Mouse (Mus musculus): ENCODE results near the gene Btbd2. TPM values are rescaled to one million over a fixed set of nuclear protein-coding genes. Genes with fewer than 3 reads are reported as not detected.

Gene Btbd2
- polyA plus RNA-seq, 1 experiment from 2014 or later = 10.7 TPM

DNA sequence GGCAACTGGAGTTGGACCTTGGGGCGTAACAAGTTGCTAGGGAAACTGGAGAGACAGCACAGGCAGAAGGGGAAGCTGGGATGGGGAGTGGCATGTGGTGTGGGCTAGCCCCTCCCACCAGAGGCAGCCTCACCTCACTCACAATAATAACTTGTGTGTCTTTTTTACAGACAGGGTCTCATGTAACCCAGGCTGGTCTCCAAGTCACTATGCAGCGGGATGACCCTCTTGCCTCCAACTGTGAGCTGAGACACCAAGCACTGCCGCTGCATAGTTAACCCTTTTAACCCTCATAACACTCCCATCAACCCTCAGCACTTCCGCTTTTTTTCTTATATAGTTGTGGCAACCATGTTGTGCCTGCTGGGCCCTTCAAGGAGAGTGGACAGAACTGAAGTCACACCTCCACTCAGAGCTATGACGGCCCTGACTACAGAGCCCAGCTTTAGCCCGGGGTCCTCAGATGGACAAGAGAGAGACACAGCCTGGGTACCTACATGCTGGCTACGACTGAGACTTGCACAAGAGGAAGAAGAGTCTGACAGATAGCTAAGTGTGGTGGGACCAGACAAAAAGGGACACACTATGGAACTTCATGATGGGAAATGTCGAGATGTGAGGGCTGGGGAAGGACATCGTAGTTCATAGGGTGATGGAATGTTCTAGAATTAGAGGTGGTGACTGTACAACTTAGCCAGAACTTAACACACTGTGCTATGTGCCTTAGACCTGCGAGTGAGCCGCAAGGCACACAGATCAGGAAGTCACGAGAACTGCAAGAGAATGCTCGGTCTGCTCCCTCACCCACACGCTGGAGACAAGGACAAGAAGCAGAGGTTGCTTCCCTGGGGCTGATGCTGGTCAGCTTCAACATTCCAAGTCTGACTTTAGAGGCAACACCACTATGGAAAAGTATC, 35.6 kb upstream of the Btbd2 start:
- Histone ChIP-seq H3K9ac (replicated peaks) (no peak overlapping the region; the same call in 1 of the 2 replicates), H3K27me3 (ENCODE audit: insufficient read depth, low read length) (no peaks in the 10 kb centered on the region), H3K4me1 (ENCODE audit: insufficient read depth) (peaks cover 55% of the 10 kb centered on the region), H3K9me3 (ENCODE audit: low read length) (no peaks in the 10 kb centered on the region), H3K4me3 (ENCODE audit: low read depth, low read length) (no peak overlapping the region), H3K36me3 (replicated peaks; ENCODE audit: insufficient read depth, low read length) (peaks cover 31% of the 10 kb centered on the region), H3K27ac (ENCODE audit: low read depth) (peak overlapping the region; percentile 95), H3K4me2 (ENCODE audit: low read depth, low read length) (peak overlapping the region; percentile 42; the same call in 1 of the 2 replicates)
- 43% methylated on average over 14 of the region's 14 CpGs for whole genome bisulfite sequencing (ENCODE audit: insufficient replicate concordance)
- TF ChIP-seq CTCF (IDR thresholded peaks at IDR 0.05; ENCODE audit: low read depth) (no peak), EP300 (IDR thresholded peaks at IDR 0.05; ENCODE audit: low read depth) (no peak)
- DNase-seq (peak; percentile 57), ATAC-seq (peak; percentile 9; the same call in 1 of the 2 replicates)

- peak; percentile 91 for TF ChIP-seq CTCF (IDR thresholded peaks at IDR 0.05; ENCODE audit: low read depth)
- TF ChIP-seq EP300 (IDR thresholded peaks at IDR 0.05; ENCODE audit: low read depth) = no peak
- DNase-seq (peak; percentile 84), ATAC-seq (peak; percentile 69)
- Histone ChIP-seq H3K4me3 (ENCODE audit: low read depth, low read length) (no peak overlapping the region), H3K4me2 (ENCODE audit: low read depth, low read length) (no peak overlapping the region), H3K9ac (replicated peaks) (no peak overlapping the region), H3K27ac (ENCODE audit: low read depth) (no peak overlapping the region), H3K9me3 (ENCODE audit: low read length) (no peaks in the 10 kb centered on the region), H3K27me3 (ENCODE audit: insufficient read depth, low read length) (no peaks in the 10 kb centered on the region), H3K36me3 (replicated peaks; ENCODE audit: insufficient read depth, low read length) (peaks cover 44% of the 10 kb centered on the region), H3K4me1 (ENCODE audit: insufficient read depth) (peaks cover 29% of the 10 kb centered on the region)
- WGBS (ENCODE audit: insufficient replicate concordance) = 40% methylated on average over 5 of the region's 5 CpGs
Observed at GRCm38 (mm10) chr10:80687850-80688249, 31.0 kb upstream of the Btbd2 start.

DNA sequence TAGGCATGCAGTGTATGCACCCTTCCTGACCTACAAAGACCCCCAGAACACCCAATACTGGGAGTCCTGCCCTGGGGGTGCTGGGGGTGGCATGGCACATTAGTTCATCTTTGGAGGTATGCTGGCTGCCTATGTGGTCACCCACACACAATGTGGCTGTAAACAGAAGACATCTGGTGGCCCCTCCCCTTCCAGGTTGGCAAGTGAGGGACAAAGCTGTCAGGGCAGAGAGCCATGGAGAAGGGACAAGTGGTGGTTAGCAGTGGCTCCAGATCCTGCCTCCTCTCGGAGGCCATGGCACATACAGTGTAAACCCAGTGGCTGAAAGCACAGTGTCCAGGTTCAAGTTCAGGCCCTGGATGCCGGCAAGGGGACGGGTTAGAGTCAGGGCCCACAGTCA, 29.7 kb upstream of the Btbd2 start:
- peaks cover 44% of the 10 kb centered on the region for H3K36me3 ChIP-seq (replicated peaks; ENCODE audit: insufficient read depth, low read length)
- TF ChIP-seq EP300 (IDR thresholded peaks at IDR 0.05; ENCODE audit: low read depth) (no peak), CTCF (IDR thresholded peaks at IDR 0.05; ENCODE audit: low read depth) (no peak)
- peaks cover 19% of the 10 kb centered on the region; the same call in 1 of the 2 replicates for H3K4me1 ChIP-seq (ENCODE audit: insufficient read depth)

GRCm38 (mm10) chr10:80684984-80685383, 28.1 kb upstream of the Btbd2 start:
- peaks cover 23% of the 10 kb centered on the region for H3K4me1 ChIP-seq (ENCODE audit: insufficient read depth)
- TF ChIP-seq EP300 (IDR thresholded peaks at IDR 0.05; ENCODE audit: low read depth) (peak; percentile 96), CTCF (IDR thresholded peaks at IDR 0.05; ENCODE audit: low read depth) (no peak)
- H3K9ac ChIP-seq (replicated peaks) = peak overlapping the region; percentile 50; the same call in 1 of the 2 replicates
- H3K4me3 ChIP-seq (ENCODE audit: low read depth, low read length) = no peak overlapping the region
- H3K4me2 ChIP-seq (ENCODE audit: low read depth, low read length) = peak overlapping the region; percentile 61
- no peaks in the 10 kb centered on the region for H3K9me3 ChIP-seq (ENCODE audit: low read length)
- 56% methylated on average over 4 of the region's 4 CpGs for whole genome bisulfite sequencing (ENCODE audit: insufficient replicate concordance)
- H3K36me3 ChIP-seq (replicated peaks; ENCODE audit: insufficient read depth, low read length) = peaks cover 32% of the 10 kb centered on the region
- peak overlapping the region; percentile 82 for H3K27ac ChIP-seq (ENCODE audit: low read depth)
- H3K27me3 ChIP-seq (ENCODE audit: insufficient read depth, low read length) = no peaks in the 10 kb centered on the region
- DNase-seq (no peak), ATAC-seq (peak; percentile 65)

More for the DNA sequence above, 29.7 kb upstream of the Btbd2 start:
- no peak overlapping the region for H3K4me2 ChIP-seq (ENCODE audit: low read depth, low read length)
- 0 out of 2 replicates have a peak overlapping the region, but pooled peaks have one; percentile 18 for H3K27ac ChIP-seq (ENCODE audit: low read depth)
- H3K27me3 ChIP-seq (ENCODE audit: insufficient read depth, low read length) = no peaks in the 10 kb centered on the region
- no peak for DNase-seq
- H3K9me3 ChIP-seq (ENCODE audit: low read length) = no peaks in the 10 kb centered on the region
- ATAC-seq = no peak
- no peak overlapping the region for H3K9ac ChIP-seq (replicated peaks)
- WGBS (ENCODE audit: insufficient replicate concordance) = 92% methylated on average over 3 of the region's 3 CpGs
- H3K4me3 ChIP-seq (ENCODE audit: low read depth, low read length) = no peak overlapping the region

DNA sequence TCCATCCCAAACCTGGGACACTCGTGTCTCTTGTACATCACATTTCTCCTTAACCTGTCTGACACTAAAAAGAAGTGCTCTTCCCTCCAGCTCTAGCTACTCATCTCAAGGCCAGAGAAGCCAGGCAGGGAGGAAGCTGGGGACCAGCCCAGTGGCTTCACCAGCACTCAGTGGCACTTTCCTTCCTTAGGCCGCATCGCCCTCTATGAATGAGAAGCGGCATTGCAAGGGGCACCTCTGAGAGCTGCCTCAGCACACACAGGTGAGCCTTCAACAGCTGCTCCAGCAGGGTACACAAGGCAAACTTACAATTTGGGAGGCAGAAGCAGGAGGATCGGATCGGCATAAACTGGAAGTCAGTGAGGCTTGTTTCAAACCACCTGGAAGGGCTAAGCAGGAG, 27.3 kb upstream of the Btbd2 start:
- peak; percentile 82 for DNase-seq
- Histone ChIP-seq H3K36me3 (replicated peaks; ENCODE audit: insufficient read depth, low read length) (peaks cover 25% of the 10 kb centered on the region), H3K4me3 (ENCODE audit: low read depth, low read length) (no peak overlapping the region), H3K27ac (ENCODE audit: low read depth) (peak overlapping the region; percentile 82), H3K4me1 (ENCODE audit: insufficient read depth) (peaks cover 31% of the 10 kb centered on the region), H3K27me3 (ENCODE audit: insufficient read depth, low read length) (no peaks in the 10 kb centered on the region), H3K9me3 (ENCODE audit: low read length) (no peaks in the 10 kb centered on the region), H3K9ac (replicated peaks) (no peak overlapping the region), H3K4me2 (ENCODE audit: low read depth, low read length) (no peak overlapping the region)
- no peak for TF ChIP-seq EP300 (IDR thresholded peaks at IDR 0.05; ENCODE audit: low read depth)
- peak; percentile 99 for TF ChIP-seq CTCF (IDR thresholded peaks at IDR 0.05; ENCODE audit: low read depth)
- peak; percentile 68 for ATAC-seq
- 51% methylated on average over 6 of the region's 6 CpGs for WGBS (ENCODE audit: insufficient replicate concordance)

DNA sequence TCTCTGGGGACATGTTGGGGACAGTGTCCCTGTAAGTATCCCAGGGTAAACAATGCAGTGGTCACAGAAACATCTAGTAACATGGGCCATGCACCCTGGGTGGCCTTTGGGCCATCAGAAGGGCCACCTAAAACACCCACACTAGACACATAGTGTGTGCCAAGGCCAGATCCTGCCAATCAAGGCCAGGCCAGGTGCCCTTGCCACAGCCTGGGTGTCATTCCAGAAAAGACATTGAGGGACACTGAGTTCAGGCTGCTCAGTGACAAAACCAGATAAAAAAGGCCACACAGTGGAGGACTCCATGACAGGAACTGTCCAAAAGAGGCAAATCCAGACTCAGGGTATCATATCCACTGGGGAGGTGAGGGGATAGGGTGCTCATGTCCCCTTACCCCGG, 26.8 kb upstream of the Btbd2 start:
- no peaks in the 10 kb centered on the region for H3K9me3 ChIP-seq (ENCODE audit: low read length)
- 95% methylated on average over 1 of the region's 1 CpGs for WGBS (ENCODE audit: insufficient replicate concordance)
- no peak for TF ChIP-seq CTCF (IDR thresholded peaks at IDR 0.05; ENCODE audit: low read depth)
- no peak for DNase-seq
- H3K4me1 ChIP-seq (ENCODE audit: insufficient read depth) = peaks cover 36% of the 10 kb centered on the region
- H3K9ac ChIP-seq (replicated peaks) = no peak overlapping the region
- H3K27ac ChIP-seq (ENCODE audit: low read depth) = no peak overlapping the region
- H3K4me2 ChIP-seq (ENCODE audit: low read depth, low read length) = no peak overlapping the region
- no peak for ATAC-seq
- no peak overlapping the region for H3K4me3 ChIP-seq (ENCODE audit: low read depth, low read length)
- H3K27me3 ChIP-seq (ENCODE audit: insufficient read depth, low read length) = no peaks in the 10 kb centered on the region
- H3K36me3 ChIP-seq (replicated peaks; ENCODE audit: insufficient read depth, low read length) = peaks cover 23% of the 10 kb centered on the region

Measured in liver, postnatal 0 days (tissue).